Mouse (Mus musculus) ES-E14 (cell line): Measurements from ENCODE around the gene Slc25a22.

Experiments used
- CHD2 ChIP-seq: IDR thresholded peaks from 2 replicates; pipeline ENCODE4 v1.6.1; 2014; ENCODE audit warnings: mild to moderate bottlenecking, low read depth, low read length, inconsistent platforms
- HCFC1 ChIP-seq: IDR thresholded peaks from 2 replicates; pipeline ENCODE4 v1.6.1; 2012; ENCODE audit warnings: low read length, inconsistent platforms, borderline replicate concordance; ENCODE audit not compliant: insufficient read depth
- MAFK ChIP-seq: IDR thresholded peaks from 2 replicates; pipeline ENCODE4 v1.6.1; 2014; ENCODE audit warnings: mild to moderate bottlenecking, low read depth, low read length, inconsistent platforms; ENCODE audit not compliant: insufficient read depth
- ZC3H11A ChIP-seq: IDR thresholded peaks from 2 replicates; pipeline ENCODE4 v1.6.1; 2012; ENCODE audit warnings: low read depth, mild to moderate bottlenecking, inconsistent platforms, low read length, borderline replicate concordance
- ZNF384 ChIP-seq: IDR thresholded peaks from 2 replicates; pipeline ENCODE4 v1.6.1; 2012; ENCODE audit warnings: low read depth, low read length, inconsistent platforms

GRCm38 (mm10) chr7:141460391-141461113, 22.9 kb upstream of the Slc25a22 start, which contains the start of gene Cracr2b:
- TF ChIP-seq HCFC1 (no peak), ZC3H11A (no peak), ZNF384 (no peak), CHD2 (no peak), MAFK (no peak)
